Mouse (Mus musculus): ENCODE measurements around the gene Fbxw5. TPM values are rescaled to one million over a fixed set of nuclear protein-coding genes. Genes with fewer than 3 reads are reported as not detected.

The Fbxw5 gene
- polyA plus RNA-seq, 1 experiment from 2014 or later = 112 TPM

DNA sequence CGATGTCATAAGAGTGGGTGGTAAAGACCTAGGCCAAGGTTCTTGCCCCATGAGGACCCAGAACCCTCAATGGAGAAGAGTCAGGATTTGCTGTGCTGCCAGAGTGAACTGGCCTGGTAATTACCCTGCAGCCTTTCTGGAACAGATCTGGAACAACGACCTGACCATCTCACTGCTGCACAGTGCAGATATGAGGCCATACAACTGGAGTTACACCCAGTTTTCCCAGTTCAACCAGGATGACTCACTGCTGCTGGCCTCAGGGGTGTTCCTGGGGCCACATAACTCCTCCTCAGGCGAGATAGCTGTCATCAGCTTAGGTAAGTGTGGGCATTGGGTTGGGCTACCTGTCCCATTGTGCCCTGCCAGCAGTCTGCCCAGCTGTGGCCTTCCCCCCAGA, 2.2 kb downstream of the Fbxw5 start:
- WGBS = 88% methylated on average over 3 of the region's 3 CpGs
- no peaks in the 10 kb centered on the region for H3K9me3 ChIP-seq
- peaks cover 42% of the 10 kb centered on the region for H3K36me3 ChIP-seq
- no peak for ATAC-seq (ENCODE audit: low FRiP score, low read depth)
- 0 out of 2 replicates have a peak overlapping the region, but pooled peaks have one; percentile 92 for H3K4me2 ChIP-seq (replicated peaks)
- H3K4me3 ChIP-seq = no peak overlapping the region
- H3K27me3 ChIP-seq = no peaks in the 10 kb centered on the region
- H3K27ac ChIP-seq (replicated peaks) = no peak overlapping the region
- H3K4me1 ChIP-seq = peaks cover 16% of the 10 kb centered on the region
- H3K9ac ChIP-seq (replicated peaks) = no peak overlapping the region

DNA sequence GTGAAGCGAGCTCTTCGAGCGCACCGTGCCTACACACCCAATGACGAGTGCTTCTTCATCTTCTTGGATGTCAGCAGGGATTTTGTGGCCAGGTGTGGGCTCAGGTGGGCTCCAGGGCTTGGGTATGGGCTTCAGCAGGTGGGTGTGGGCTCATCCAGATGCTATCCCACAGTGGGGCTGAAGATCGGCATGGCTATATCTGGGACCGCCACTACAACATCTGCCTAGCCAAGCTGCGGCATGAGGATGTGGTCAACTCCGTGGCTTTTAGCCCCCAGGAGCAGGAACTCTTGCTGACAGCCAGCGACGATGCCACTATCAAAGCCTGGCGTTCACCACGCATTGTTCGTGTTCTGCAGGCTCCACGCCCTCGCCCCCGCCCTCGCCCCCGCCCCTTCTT, 4.0 kb downstream of the Fbxw5 start:
- Histone ChIP-seq H3K27me3 (no peaks in the 10 kb centered on the region), H3K9me3 (no peaks in the 10 kb centered on the region), H3K9ac (replicated peaks) (no peak overlapping the region), H3K36me3 (peaks cover 42% of the 10 kb centered on the region), H3K4me1 (peaks cover 16% of the 10 kb centered on the region), H3K27ac (replicated peaks) (no peak overlapping the region), H3K4me3 (no peak overlapping the region), H3K4me2 (replicated peaks) (no peak overlapping the region)
- ATAC-seq (ENCODE audit: low FRiP score, low read depth) = no peak
- 96% methylated on average over 19 of the region's 19 CpGs for WGBS

- Histone ChIP-seq H3K36me3 (peaks cover 42% of the 10 kb centered on the region), H3K27ac (replicated peaks) (no peak overlapping the region), H3K4me3 (no peak overlapping the region), H3K4me1 (peaks cover 15% of the 10 kb centered on the region), H3K9ac (replicated peaks) (no peak overlapping the region), H3K27me3 (no peaks in the 10 kb centered on the region), H3K4me2 (replicated peaks) (no peak overlapping the region), H3K9me3 (no peaks in the 10 kb centered on the region)
- ATAC-seq (ENCODE audit: low FRiP score, low read depth) = no peak
- 94% methylated on average over 1 of the region's 1 CpGs for WGBS
Observed at GRCm38 (mm10) chr2:25505000-25505399, 4.5 kb downstream of the Fbxw5 start.

DNA sequence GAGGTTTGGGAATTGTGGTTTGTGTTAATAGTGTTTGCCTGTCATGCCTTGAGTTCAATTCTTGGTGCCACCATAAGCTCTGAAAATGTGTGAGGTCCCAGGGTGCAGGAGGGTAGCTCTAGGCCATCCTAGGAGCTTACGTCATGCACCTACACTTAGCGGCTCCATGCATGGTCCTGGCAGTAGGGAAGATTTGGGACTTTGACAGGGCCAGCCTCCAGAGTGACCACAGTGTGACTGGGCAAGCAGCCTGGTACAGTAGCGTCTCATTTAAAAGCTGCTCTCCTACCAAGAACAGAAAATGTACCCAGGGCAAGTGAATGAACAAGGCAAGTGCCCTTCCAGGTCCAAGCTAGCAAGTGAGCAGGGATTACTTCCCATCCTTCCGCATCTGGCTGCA, 5.3 kb downstream of the Fbxw5 start:
- H3K27ac ChIP-seq (replicated peaks) = no peak overlapping the region
- H3K4me3 ChIP-seq = no peak overlapping the region
- no peaks in the 10 kb centered on the region for H3K27me3 ChIP-seq
- peaks cover 42% of the 10 kb centered on the region for H3K36me3 ChIP-seq
- WGBS = over 99% methylated on average over 4 of the region's 4 CpGs
- H3K9me3 ChIP-seq = no peaks in the 10 kb centered on the region
- H3K4me2 ChIP-seq (replicated peaks) = no peak overlapping the region
- ATAC-seq (ENCODE audit: low FRiP score, low read depth) = no peak
- H3K4me1 ChIP-seq = peaks cover 11% of the 10 kb centered on the region
- H3K9ac ChIP-seq (replicated peaks) = no peak overlapping the region

- Histone ChIP-seq H3K4me3 (no peak overlapping the region), H3K4me1 (peaks cover 2% of the 10 kb centered on the region), H3K9ac (replicated peaks) (no peak overlapping the region), H3K9me3 (no peaks in the 10 kb centered on the region), H3K4me2 (replicated peaks) (no peak overlapping the region), H3K36me3 (peaks cover 42% of the 10 kb centered on the region), H3K27ac (replicated peaks) (no peak overlapping the region), H3K27me3 (no peaks in the 10 kb centered on the region)
- no peak for ATAC-seq (ENCODE audit: low FRiP score, low read depth)
- WGBS = 42% methylated on average over 5 of the region's 5 CpGs
Observed at GRCm38 (mm10) chr2:25506964-25507363, 6.4 kb downstream of the Fbxw5 start.

DNA sequence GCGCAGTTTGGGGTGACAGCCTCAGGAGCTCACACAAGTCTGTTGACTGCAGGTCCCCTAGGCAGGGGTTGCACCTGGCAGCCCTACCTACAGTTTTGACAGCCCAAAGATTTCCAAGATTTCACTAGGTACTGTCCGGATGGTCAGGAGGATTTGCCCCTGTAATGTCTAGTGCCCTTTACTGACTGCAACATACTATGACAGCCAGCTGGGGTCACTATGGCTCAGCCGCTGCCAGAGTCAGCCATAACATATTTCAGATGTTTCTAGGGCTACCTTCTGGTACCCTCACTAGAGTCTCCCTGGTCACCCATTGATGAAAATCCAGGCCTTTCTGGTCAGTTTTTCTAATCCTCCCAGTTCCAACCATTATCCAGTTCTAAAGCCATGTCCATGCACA, 9.4 kb downstream of the Fbxw5 start:
- H3K27ac ChIP-seq (replicated peaks) = no peak overlapping the region
- H3K27me3 ChIP-seq = no peaks in the 10 kb centered on the region
- H3K4me3 ChIP-seq = no peak overlapping the region
- H3K36me3 ChIP-seq = peaks cover 15% of the 10 kb centered on the region
- H3K4me2 ChIP-seq (replicated peaks) = no peak overlapping the region
- ATAC-seq (ENCODE audit: low FRiP score, low read depth) = no peak
- H3K4me1 ChIP-seq = no peaks in the 10 kb centered on the region
- no peak overlapping the region for H3K9ac ChIP-seq (replicated peaks)
- 60% methylated on average over 3 of the region's 3 CpGs for WGBS
- no peaks in the 10 kb centered on the region for H3K9me3 ChIP-seq

- Histone ChIP-seq H3K9me3 (no peaks in the 10 kb centered on the region), H3K27ac (replicated peaks) (no peak overlapping the region), H3K27me3 (no peaks in the 10 kb centered on the region), H3K4me2 (replicated peaks) (no peak overlapping the region), H3K4me3 (no peak overlapping the region), H3K9ac (replicated peaks) (no peak overlapping the region), H3K36me3 (peaks cover 91% of the 10 kb centered on the region), H3K4me1 (no peaks in the 10 kb centered on the region)
- WGBS = 89% methylated on average over 9 of the region's 9 CpGs
- no peak for ATAC-seq (ENCODE audit: low FRiP score, low read depth)
Observed at GRCm38 (mm10) chr2:25526510-25527302, 26.2 kb downstream of the Fbxw5 start.

- H3K4me1 ChIP-seq = no peaks in the 10 kb centered on the region
- H3K9me3 ChIP-seq = no peaks in the 10 kb centered on the region
- no peak overlapping the region for H3K9ac ChIP-seq (replicated peaks)
- ATAC-seq (ENCODE audit: low FRiP score, low read depth) = no peak
- no peak overlapping the region for H3K4me3 ChIP-seq
- no peak overlapping the region for H3K4me2 ChIP-seq (replicated peaks)
- peaks cover 74% of the 10 kb centered on the region for H3K36me3 ChIP-seq
- WGBS = 94% methylated on average over 2 of the region's 2 CpGs
- H3K27ac ChIP-seq (replicated peaks) = no peak overlapping the region
- no peaks in the 10 kb centered on the region for H3K27me3 ChIP-seq
Observed at GRCm38 (mm10) chr2:25533707-25534106, 33.2 kb downstream of the Fbxw5 start.

- no peak overlapping the region for H3K4me3 ChIP-seq
- no peak overlapping the region for H3K4me2 ChIP-seq (replicated peaks)
- peaks cover 70% of the 10 kb centered on the region for H3K36me3 ChIP-seq
- 87% methylated on average over 3 of the region's 3 CpGs for WGBS
- no peak for ATAC-seq (ENCODE audit: low FRiP score, low read depth)
- no peak overlapping the region for H3K27ac ChIP-seq (replicated peaks)
- H3K27me3 ChIP-seq = no peaks in the 10 kb centered on the region
- no peak overlapping the region for H3K9ac ChIP-seq (replicated peaks)
- H3K9me3 ChIP-seq = no peaks in the 10 kb centered on the region
- no peaks in the 10 kb centered on the region for H3K4me1 ChIP-seq
Observed at GRCm38 (mm10) chr2:25534178-25534865, 33.8 kb downstream of the Fbxw5 start.

DNA sequence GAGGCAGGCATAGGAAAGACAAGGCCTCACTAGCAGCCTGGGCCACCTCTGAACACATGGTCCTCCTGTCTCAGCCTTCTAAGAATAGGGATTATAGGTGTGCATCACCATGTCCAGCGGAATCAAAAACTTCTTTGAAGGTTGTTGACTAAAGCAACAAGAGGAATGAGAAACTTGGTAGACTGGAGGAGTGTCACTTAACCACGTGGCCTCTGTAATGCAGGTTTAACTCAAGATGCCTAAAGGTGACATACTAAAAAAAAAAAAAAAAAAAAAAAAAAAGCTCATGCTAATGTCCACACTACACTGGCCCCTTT, 34.3 kb downstream of the Fbxw5 start:
- H3K4me1 ChIP-seq = no peaks in the 10 kb centered on the region
- H3K27ac ChIP-seq (replicated peaks) = no peak overlapping the region
- no peak for ATAC-seq (ENCODE audit: low FRiP score, low read depth)
- H3K36me3 ChIP-seq = peaks cover 65% of the 10 kb centered on the region
- no peaks in the 10 kb centered on the region for H3K27me3 ChIP-seq
- 94% methylated on average over 2 of the region's 2 CpGs for WGBS
- no peak overlapping the region for H3K4me2 ChIP-seq (replicated peaks)
- no peaks in the 10 kb centered on the region for H3K9me3 ChIP-seq
- no peak overlapping the region for H3K9ac ChIP-seq (replicated peaks)
- H3K4me3 ChIP-seq = no peak overlapping the region

DNA sequence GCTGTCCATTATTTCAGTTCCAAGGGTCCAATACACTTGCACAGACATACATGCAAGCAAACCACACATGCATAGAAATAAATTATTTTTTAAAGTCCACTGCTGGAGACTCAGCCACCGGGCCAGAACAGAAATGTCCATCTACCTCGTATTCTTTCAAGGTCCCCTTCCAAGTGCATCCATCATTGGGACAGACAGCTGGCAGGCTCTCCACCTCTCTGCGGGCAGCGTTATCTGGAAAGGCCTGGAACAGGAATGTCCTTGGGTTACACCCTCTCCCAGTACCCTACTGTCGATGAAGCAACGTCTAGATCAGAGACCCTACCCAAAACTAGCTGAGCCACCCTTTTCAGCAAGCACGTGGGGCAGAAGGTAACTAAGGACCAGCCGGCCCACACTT, 36.0 kb downstream of the Fbxw5 start:
- H3K4me1 ChIP-seq = no peaks in the 10 kb centered on the region
- H3K36me3 ChIP-seq = peaks cover 48% of the 10 kb centered on the region

DNA sequence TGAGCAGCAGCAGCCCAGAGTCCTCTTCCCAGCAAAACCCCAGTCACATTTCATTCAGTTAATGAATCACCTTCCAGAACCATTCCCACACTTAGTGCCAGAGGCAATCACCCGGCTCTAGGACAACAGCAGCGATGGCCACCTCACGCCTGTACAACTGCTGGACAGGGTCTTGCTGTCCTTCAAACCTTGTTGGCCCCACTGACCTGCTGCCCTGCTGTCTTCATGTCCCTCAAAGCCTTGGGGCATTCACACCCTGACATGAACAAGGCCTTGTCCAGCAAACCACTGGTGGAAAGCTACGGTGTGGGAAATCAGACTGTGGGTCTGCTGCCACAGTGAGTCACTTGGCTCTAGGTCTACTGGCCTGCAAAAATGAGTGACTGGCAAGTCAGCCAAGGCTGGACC, 40.0 kb downstream of the Fbxw5 start:
- Histone ChIP-seq H3K4me3 (no peak overlapping the region), H3K9me3 (no peaks in the 10 kb centered on the region), H3K4me2 (replicated peaks) (no peak overlapping the region), H3K4me1 (peaks cover 10% of the 10 kb centered on the region), H3K36me3 (peaks cover 30% of the 10 kb centered on the region), H3K27ac (replicated peaks) (no peak overlapping the region), H3K9ac (replicated peaks) (no peak overlapping the region), H3K27me3 (no peaks in the 10 kb centered on the region)
- 93% methylated on average over 4 of the region's 4 CpGs for WGBS
- no peak for ATAC-seq (ENCODE audit: low FRiP score, low read depth)

More for the DNA sequence above, 36.0 kb downstream of the Fbxw5 start:
- H3K9me3 ChIP-seq = no peaks in the 10 kb centered on the region
- no peak for ATAC-seq (ENCODE audit: low FRiP score, low read depth)
- WGBS = 98% methylated on average over 8 of the region's 8 CpGs
- H3K4me3 ChIP-seq = no peak overlapping the region
- no peak overlapping the region for H3K4me2 ChIP-seq (replicated peaks)
- no peaks in the 10 kb centered on the region for H3K27me3 ChIP-seq
- no peak overlapping the region for H3K9ac ChIP-seq (replicated peaks)
- H3K27ac ChIP-seq (replicated peaks) = no peak overlapping the region
